Mouse (Mus musculus) G1E (cell line): ENCODE measurements around the gene Fstl4. TPM values are rescaled to one million over a fixed set of nuclear protein-coding genes. Genes with fewer than 3 reads are reported as not detected.

ENCODE experiments used
- ATAC-seq: 2 replicates; pipeline ENCODE4 v1.8.0; 2016; ENCODE audit warnings: mild to moderate bottlenecking; ENCODE audit not compliant: insufficient number of reproducible peaks, poor library complexity, low FRiP score, severe bottlenecking; ENCODE audit errors: extremely low read depth
- DNase-seq: peaks from one replicate; pipeline ENCODE4 v3.0.0; 2012; ENCODE audit warnings: low spot score
- H3K27me3 ChIP-seq: 2 replicates; pipeline ENCODE4 v1.6.1; 2012; ENCODE audit warnings: mild to moderate bottlenecking, low read length, inconsistent platforms; ENCODE audit not compliant: insufficient read depth
- H3K36me3 ChIP-seq: replicated peaks from 2 replicates; pipeline ENCODE3; 2012; ENCODE audit warnings: mild to moderate bottlenecking, inconsistent platforms
- H3K4me1 ChIP-seq: 2 replicates; pipeline ENCODE4 v1.6.1; 2012; ENCODE audit warnings: low read depth, low read length, inconsistent platforms, mixed read lengths; ENCODE audit not compliant: insufficient read depth
- H3K4me3 ChIP-seq: 2 replicates; pipeline ENCODE4 v1.5.1; 2012; ENCODE audit warnings: low read depth, mild to moderate bottlenecking, inconsistent platforms, low read length, moderate library complexity, mixed read lengths
- H3K9me3 ChIP-seq: replicated peaks from 2 replicates; pipeline ENCODE4 v1.6.1; 2012; ENCODE audit warnings: inconsistent platforms
- CTCF ChIP-seq: IDR thresholded peaks from 2 replicates; pipeline ENCODE4 v1.5.1; 2012; ENCODE audit warnings: low read depth, low read length, inconsistent platforms, mixed read lengths
- GATA1 ChIP-seq: IDR thresholded peaks from 2 replicates; pipeline ENCODE4 v1.6.1; 2012; ENCODE audit warnings: borderline replicate concordance, low read length, inconsistent platforms, mixed read lengths
- GATA2 ChIP-seq: IDR thresholded peaks from 2 replicates; pipeline ENCODE4 v1.6.1; 2012; ENCODE audit warnings: low read depth, low read length, inconsistent platforms, borderline replicate concordance
- POLR2AphosphoS5 ChIP-seq: IDR thresholded peaks from 2 replicates; pipeline ENCODE4 v1.6.1; 2012; ENCODE audit warnings: low read depth, low read length, inconsistent platforms; ENCODE audit not compliant: insufficient replicate concordance
- TAL1 ChIP-seq: conservative IDR thresholded peaks from 2 replicates; pipeline ENCODE4 v1.6.1; 2012; ENCODE audit warnings: low read depth, low read length, inconsistent platforms, mixed read lengths
- polyA plus RNA-seq: library from polyadenylated mRNA; stranded (reverse); fragments of >175 nt; gene quantifications from 2 replicates; pipeline ENCODE4 v1.2.3, GENCODE M21; 2012
- total RNA-seq, 2 experiments: library from RNA; stranded (forward) in 1 of 2; stranded (reverse) in 1 of 2; fragments of 200-1000 nt in 1 of 2; fragments of >200 nt in 1 of 2; fragmentation: Nextera tagmentation in 1 of 2; gene quantifications; 2 replicates each; pipeline ENCODE4 v1.2.3; 2014 to 2017

Gene Fstl4
- total and polyA plus RNA-seq, 3 experiments: 0.05 TPM; not detected in 2

DNA sequence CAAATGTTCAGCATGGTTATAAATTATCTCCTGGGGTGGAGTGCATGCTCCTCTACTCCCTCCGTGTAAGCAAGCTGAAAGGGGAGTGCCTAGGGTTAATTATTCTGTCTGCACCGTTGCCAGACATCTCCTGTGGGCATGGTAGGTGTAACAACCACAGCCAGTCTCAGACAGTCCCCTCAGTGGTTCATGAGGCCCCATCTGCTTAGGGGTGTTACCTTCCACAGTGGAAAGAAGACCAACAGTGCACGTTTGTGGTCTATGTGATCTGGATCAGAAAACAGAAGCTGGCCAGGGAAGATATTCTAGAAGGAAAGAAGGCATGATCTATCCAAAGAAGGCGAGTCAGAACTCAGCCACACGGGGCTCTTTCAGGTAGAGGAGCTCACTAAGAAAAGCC is 289.7 kb downstream of the Fstl4 start:
- Histone ChIP-seq H3K4me1 (no peaks in the 10 kb centered on the region), H3K27me3 (peaks cover 6% of the 10 kb centered on the region), H3K9me3 (no peaks in the 10 kb centered on the region), H3K4me3 (no peak overlapping the region), H3K36me3 (no peaks in the 10 kb centered on the region)
- DNase-seq: no peak
- TF ChIP-seq TAL1: no peak
- no peak for TF ChIP-seq POLR2AphosphoS5
- TF ChIP-seq GATA1: no peak
- TF ChIP-seq GATA2: no peak
- no peak for TF ChIP-seq CTCF
- no peak for ATAC-seq

DNA sequence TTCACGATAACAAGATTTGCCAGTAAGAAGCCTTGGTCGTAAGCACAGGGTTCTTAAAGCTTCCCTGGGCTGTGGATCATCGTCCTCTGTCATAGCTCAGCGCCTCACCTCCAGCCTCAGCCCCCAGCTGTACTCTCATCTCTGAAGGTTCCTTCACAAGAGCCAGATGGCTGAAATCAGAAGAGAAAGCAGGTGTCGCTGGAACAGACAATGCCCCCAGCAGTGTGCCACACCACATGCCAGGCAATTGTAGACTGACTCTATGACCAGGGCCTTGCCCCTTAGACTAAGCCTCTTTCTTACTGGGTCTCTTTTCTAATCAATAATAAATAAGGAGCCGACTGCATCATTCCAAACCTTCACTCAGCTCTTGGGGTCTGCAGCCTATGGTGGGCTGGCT is 291.5 kb downstream of the Fstl4 start:
- no peaks in the 10 kb centered on the region for H3K9me3 ChIP-seq
- no peaks in the 10 kb centered on the region for H3K36me3 ChIP-seq
- H3K4me3 ChIP-seq: no peak overlapping the region
- DNase-seq (no peak), ATAC-seq (no peak)
- H3K27me3 ChIP-seq: peaks cover 6% of the 10 kb centered on the region
- TF ChIP-seq POLR2AphosphoS5 (no peak), GATA2 (no peak), CTCF (no peak), TAL1 (no peak), GATA1 (no peak)
- H3K4me1 ChIP-seq: no peaks in the 10 kb centered on the region

DNA sequence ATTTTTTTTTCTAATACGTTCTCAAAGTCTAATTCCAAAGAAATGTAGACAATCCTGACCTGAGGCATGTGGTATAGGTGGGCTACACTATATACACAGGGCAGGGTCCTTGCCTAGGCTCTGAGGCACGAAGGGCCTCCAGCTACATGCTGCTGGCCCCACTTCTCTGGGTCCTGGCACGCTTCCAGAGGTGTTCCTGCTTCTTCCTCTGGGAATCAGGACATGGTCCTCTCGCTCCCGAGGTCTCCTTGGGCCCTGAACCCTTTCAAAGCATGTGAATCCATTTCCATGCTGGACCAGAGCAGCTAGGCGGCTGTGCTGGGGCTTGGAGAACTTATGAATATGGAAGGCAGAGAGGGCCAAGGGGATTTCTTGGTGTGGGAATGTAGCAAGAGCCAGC is 292.3 kb downstream of the Fstl4 start:
- no peaks in the 10 kb centered on the region for H3K36me3 ChIP-seq
- no peak overlapping the region for H3K4me3 ChIP-seq
- ATAC-seq (no peak), DNase-seq (no peak)
- H3K9me3 ChIP-seq: no peaks in the 10 kb centered on the region
- H3K27me3 ChIP-seq: peaks cover 6% of the 10 kb centered on the region
- H3K4me1 ChIP-seq: no peaks in the 10 kb centered on the region
- TF ChIP-seq GATA1 (no peak), GATA2 (no peak), CTCF (no peak)

DNA sequence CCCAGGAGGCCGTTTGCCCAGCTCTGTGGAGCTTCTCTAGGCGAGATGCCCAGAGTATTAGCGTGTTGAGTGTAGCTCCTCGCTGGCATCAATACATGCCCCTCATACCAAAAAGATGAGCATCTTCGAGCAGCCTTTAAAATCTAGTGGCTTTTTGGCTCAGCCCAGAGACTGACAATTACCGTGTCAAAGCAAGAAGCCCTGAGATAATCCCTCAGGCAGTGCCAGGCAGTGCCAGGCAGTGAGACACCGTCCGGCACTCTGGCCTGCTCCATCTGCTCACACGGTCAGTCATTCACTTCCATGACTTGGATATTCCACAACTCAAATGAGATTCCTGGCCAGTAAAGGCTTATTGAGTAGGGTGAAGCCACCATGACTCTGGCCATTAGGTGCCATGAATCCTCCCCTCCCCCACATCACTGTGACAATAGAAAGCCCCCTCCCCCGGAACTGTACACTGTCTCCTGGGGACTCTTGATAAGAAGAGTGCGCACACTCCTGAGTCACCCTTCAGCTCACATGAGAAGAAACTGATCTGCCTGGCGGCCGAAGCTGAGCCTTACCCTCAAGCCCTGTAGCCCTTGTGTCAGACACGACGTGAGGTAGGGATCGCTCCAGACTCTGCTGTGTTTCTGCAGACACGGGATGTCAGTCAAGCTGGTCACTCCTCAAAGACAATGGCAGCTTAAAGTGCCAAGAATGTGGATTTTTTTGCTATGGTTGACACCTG is 293.6 kb downstream of the Fstl4 start:
- Histone ChIP-seq H3K4me3 (no peak overlapping the region), H3K4me1 (no peaks in the 10 kb centered on the region), H3K9me3 (no peaks in the 10 kb centered on the region), H3K27me3 (peaks cover 6% of the 10 kb centered on the region), H3K36me3 (no peaks in the 10 kb centered on the region)
- ATAC-seq: no peak
- TF ChIP-seq CTCF: no peak
- TF ChIP-seq GATA1: no peak
- no peak for TF ChIP-seq GATA2
- no peak for TF ChIP-seq POLR2AphosphoS5
- TF ChIP-seq TAL1: no peak
- DNase-seq: no peak

DNA sequence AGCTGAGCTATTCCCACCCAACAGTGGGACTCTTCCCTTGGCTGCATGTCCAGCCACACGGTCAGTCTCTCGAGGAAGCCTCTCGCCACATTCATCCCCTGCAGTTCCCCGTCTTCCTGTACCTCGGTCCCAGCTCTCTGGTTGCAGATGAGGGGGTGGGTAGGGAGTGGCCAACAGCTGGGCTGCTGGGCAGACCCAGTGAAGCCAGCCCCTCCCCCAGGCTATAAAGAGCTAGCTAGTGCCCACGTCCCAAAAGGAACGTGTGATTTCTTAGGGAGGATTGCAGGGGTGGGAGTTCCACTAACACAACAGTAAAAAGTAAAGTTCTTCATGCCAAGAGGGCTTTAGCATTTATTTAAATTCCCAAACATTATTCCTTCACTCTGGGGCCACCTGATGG is 294.1 kb downstream of the Fstl4 start:
- no peaks in the 10 kb centered on the region for H3K4me1 ChIP-seq
- TF ChIP-seq GATA2: no peak
- DNase-seq: no peak
- H3K9me3 ChIP-seq: no peaks in the 10 kb centered on the region
- no peak for ATAC-seq
- no peak overlapping the region for H3K4me3 ChIP-seq
- H3K36me3 ChIP-seq: no peaks in the 10 kb centered on the region
- peaks cover 6% of the 10 kb centered on the region for H3K27me3 ChIP-seq

DNA sequence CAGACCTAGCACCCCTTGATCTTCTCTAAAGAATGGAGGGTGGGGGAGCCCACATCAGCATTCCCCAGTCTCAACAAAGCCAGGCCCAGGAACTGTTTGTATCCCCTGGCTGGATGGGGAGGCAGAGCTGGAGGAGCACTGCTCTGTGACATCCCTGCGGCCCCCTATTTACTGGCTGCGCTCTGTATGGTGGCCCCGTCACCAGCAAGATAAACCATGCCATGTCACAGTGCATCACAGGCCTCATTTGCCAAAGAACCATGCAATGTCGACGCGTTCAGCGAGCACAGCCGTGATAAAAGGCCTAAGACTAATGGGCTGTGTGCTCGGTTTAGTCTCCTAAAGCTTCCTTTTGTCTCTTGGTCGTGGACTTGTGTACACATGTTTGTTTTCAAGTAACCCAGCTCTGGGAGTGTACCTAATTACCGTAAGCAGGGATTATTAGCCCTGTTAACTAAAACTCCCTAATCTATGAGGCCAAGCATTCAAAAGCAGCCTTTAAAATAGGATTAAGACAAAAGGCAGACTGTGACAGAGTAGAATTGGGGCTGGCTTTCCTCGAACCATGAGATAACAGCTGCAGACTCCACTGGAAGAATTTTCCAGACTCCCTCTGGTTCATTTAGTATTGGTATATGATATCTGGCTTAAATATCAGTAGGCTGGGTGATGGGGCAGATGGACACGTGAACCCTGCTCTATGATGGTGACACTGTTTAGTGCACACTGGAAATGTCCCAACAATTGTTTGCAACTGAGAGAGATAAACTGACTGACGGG is 303.5 kb downstream of the Fstl4 start:
- Histone ChIP-seq H3K27me3 (peaks cover 5% of the 10 kb centered on the region; the same call in 1 of the 2 replicates), H3K4me1 (no peaks in the 10 kb centered on the region), H3K4me3 (no peak overlapping the region), H3K36me3 (no peaks in the 10 kb centered on the region), H3K9me3 (no peaks in the 10 kb centered on the region)
- no peak for DNase-seq
- TF ChIP-seq TAL1 (no peak), GATA2 (no peak), CTCF (no peak), POLR2AphosphoS5 (no peak), GATA1 (no peak)
- no peak for ATAC-seq
